Mouse (Mus musculus): ENCODE measurements around the gene Ypel3. TPM values are rescaled to one million over a fixed set of nuclear protein-coding genes. Genes with fewer than 3 reads are reported as not detected.
A peak's percentile ranks its signal among the peaks of the same experiment; 100 is the strongest.

The Ypel3 gene
- polyA plus RNA-seq, 1 experiment from 2014 or later, result 49.1 TPM

GRCm38 (mm10) chr7:126808703-126809455 lies 32.1 kb downstream of the Ypel3 start:
- Histone ChIP-seq H3K4me2 (peak overlapping the region; percentile 96), H3K36me3 (ENCODE audit: control insufficient read depth, insufficient read depth, low read length) (0 out of 2 replicates have a peak, but pooled peaks cover 2% of the 10 kb centered on the region), H3K9ac (ENCODE audit: low read depth, low read length) (peak overlapping the region; percentile 78), H3K4me1 (replicated peaks; ENCODE audit: control insufficient read depth, insufficient read depth, low read length) (peaks cover 22% of the 10 kb centered on the region), H3K27me3 (replicated peaks; ENCODE audit: control insufficient read depth, insufficient read depth, low read length) (no peaks in the 10 kb centered on the region), H3K27ac (ENCODE audit: low read depth, low read length) (peak overlapping the region; percentile 77), H3K9me3 (ENCODE audit: control insufficient read depth, low read length) (no peaks in the 10 kb centered on the region), H3K4me3 (ENCODE audit: low read depth, low read length) (peak overlapping the region; percentile 72)
- DNase-seq (ENCODE audit: low spot score), result peak; percentile 81
- peak; percentile 89 for ATAC-seq (replicated peaks; ENCODE audit: low FRiP score)
- 2% methylated on average over 41 of the region's 43 CpGs for WGBS

DNA sequence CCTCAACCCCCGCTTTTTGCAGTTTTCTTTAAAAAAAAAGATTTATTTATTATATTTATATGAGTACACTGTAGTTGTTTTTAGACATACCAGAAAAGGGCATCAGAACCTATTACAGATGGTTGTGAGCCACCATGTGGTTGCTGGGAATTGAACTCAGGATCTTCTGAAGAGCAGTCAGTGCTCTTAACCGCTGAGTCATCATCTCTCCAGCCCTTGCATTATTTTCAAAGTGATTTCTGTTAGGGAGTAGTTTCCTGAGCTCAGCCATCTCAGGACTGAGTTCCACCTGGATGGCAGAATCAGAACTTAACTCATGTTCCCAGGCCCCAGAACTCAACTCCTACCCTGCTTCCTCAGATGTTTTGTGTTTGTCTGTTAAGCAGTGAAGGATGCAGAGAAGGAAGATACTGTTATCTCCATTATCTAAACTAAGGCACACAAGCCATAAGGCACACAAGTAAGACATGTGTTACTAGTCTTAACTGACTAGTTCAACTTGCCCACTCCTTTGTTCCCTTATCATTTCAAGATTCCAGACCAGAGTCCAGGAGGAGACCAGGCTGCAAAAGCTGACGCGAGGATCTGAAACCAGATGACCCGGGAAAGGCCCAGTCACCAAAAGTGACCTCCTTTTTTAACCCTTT lies 33.1 kb downstream of the Ypel3 start:
- peak overlapping the region; percentile 77; the same call in 1 of the 2 replicates for H3K27ac ChIP-seq (ENCODE audit: low read depth, low read length)

DNA sequence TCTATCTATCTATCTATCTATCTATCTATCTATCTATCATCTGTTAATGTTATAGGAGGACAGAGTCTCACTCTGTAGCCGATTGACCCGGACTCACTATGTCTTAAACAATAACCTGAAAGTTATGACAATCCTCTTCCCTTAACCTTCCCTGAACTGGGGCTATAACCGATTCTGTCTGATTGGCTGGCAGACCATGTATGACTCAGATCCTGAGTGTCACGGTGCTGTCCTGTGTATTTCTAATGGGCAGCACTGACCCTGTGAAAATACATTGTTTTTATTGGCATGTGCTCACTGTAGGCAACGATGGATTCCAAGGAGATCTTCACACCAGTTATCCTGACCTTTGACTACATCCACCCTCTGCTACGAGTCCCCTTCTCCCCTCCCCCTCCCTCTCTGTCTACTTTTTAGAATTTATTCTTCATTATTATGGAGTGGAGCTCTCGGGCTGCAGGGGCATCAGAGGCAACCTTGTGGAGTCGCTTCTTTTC lies 39.0 kb downstream of the Ypel3 start:
- Histone ChIP-seq H3K9me3 (ENCODE audit: control insufficient read depth, low read length) (no peaks in the 10 kb centered on the region), H3K27me3 (replicated peaks; ENCODE audit: control insufficient read depth, insufficient read depth, low read length) (no peaks in the 10 kb centered on the region), H3K4me1 (replicated peaks; ENCODE audit: control insufficient read depth, insufficient read depth, low read length) (no peaks in the 10 kb centered on the region), H3K4me3 (ENCODE audit: low read depth, low read length) (no peak overlapping the region), H3K9ac (ENCODE audit: low read depth, low read length) (no peak overlapping the region), H3K36me3 (ENCODE audit: control insufficient read depth, insufficient read depth, low read length) (no peaks in the 10 kb centered on the region), H3K4me2 (no peak overlapping the region), H3K27ac (ENCODE audit: low read depth, low read length) (no peak overlapping the region)
- ATAC-seq (replicated peaks; ENCODE audit: low FRiP score), result no peak
- no peak for DNase-seq (ENCODE audit: low spot score)
- WGBS, result 74% methylated on average over 8 of the region's 8 CpGs

More for the DNA sequence above, 33.1 kb downstream of the Ypel3 start:
- ATAC-seq (replicated peaks; ENCODE audit: low FRiP score) (0 out of 2 replicates have a peak, but pooled peaks have one; percentile 11), DNase-seq (ENCODE audit: low spot score) (no peak)
- Histone ChIP-seq H3K27me3 (replicated peaks; ENCODE audit: control insufficient read depth, insufficient read depth, low read length) (no peaks in the 10 kb centered on the region), H3K4me3 (ENCODE audit: low read depth, low read length) (peak overlapping the region; percentile 72; the same call in 1 of the 2 replicates), H3K36me3 (ENCODE audit: control insufficient read depth, insufficient read depth, low read length) (0 out of 2 replicates have a peak, but pooled peaks cover 2% of the 10 kb centered on the region), H3K4me1 (replicated peaks; ENCODE audit: control insufficient read depth, insufficient read depth, low read length) (peaks cover 22% of the 10 kb centered on the region), H3K9ac (ENCODE audit: low read depth, low read length) (peak overlapping the region; percentile 78), H3K9me3 (ENCODE audit: control insufficient read depth, low read length) (no peaks in the 10 kb centered on the region), H3K4me2 (peak overlapping the region; percentile 96)
- 41% methylated on average over 5 of the region's 5 CpGs for WGBS

DNA sequence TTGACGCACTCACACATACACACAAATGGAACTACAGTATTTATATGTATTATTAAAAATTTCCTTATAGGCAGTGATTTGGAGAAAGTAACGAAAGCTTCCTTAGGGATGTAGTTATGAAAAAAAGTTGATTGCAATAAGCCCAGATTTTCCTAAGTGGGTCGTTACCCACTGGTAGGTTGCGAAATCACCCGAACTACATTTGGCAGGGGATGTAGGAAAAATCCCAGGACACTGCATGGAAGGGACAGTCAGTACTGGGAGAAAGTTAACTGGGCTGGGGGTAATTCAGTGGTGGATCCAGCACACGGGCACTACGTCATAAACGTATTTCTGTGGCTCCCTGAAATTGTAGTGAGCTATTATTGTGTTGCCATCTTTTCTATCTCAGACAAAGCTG lies 39.7 kb downstream of the Ypel3 start:
- DNase-seq (ENCODE audit: low spot score) (no peak), ATAC-seq (replicated peaks; ENCODE audit: low FRiP score) (no peak)
- Histone ChIP-seq H3K4me3 (ENCODE audit: low read depth, low read length) (no peak overlapping the region), H3K36me3 (ENCODE audit: control insufficient read depth, insufficient read depth, low read length) (no peaks in the 10 kb centered on the region), H3K9ac (ENCODE audit: low read depth, low read length) (no peak overlapping the region), H3K27ac (ENCODE audit: low read depth, low read length) (no peak overlapping the region), H3K9me3 (ENCODE audit: control insufficient read depth, low read length) (no peaks in the 10 kb centered on the region), H3K4me2 (no peak overlapping the region), H3K4me1 (replicated peaks; ENCODE audit: control insufficient read depth, insufficient read depth, low read length) (no peaks in the 10 kb centered on the region), H3K27me3 (replicated peaks; ENCODE audit: control insufficient read depth, insufficient read depth, low read length) (no peaks in the 10 kb centered on the region)
- WGBS, result 84% methylated on average over 8 of the region's 8 CpGs

DNA sequence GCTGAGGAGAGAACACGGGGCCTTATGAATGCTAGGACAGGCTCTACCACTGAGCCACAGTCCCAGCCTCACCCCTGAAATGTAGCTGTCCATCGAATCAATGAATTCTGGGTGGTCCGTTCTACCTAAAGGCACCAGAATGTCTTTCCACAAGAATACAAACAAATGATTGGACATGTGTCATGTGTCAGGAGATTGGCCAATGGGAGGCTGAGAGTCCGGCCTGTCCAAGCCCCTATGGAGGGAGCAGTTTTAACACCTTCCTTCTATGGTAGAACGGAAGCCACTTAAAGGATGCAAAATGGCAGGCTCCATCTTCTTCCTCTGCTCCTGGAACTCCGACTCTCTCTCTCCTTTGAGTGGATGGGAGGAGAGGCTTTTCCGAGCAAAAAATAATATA lies 40.8 kb downstream of the Ypel3 start:
- 0 out of 2 replicates have a peak, but pooled peaks cover 4% of the 10 kb centered on the region for H3K4me1 ChIP-seq (replicated peaks; ENCODE audit: control insufficient read depth, insufficient read depth, low read length)
- 87% methylated on average over 7 of the region's 7 CpGs for WGBS
- H3K9ac ChIP-seq (ENCODE audit: low read depth, low read length), result no peak overlapping the region
- ATAC-seq (replicated peaks; ENCODE audit: low FRiP score) (no peak), DNase-seq (ENCODE audit: low spot score) (no peak)
- H3K27ac ChIP-seq (ENCODE audit: low read depth, low read length), result no peak overlapping the region
- no peaks in the 10 kb centered on the region for H3K36me3 ChIP-seq (ENCODE audit: control insufficient read depth, insufficient read depth, low read length)
- no peak overlapping the region for H3K4me3 ChIP-seq (ENCODE audit: low read depth, low read length)
- peaks cover 3% of the 10 kb centered on the region; the same call in 1 of the 2 replicates for H3K27me3 ChIP-seq (replicated peaks; ENCODE audit: control insufficient read depth, insufficient read depth, low read length)
- H3K9me3 ChIP-seq (ENCODE audit: control insufficient read depth, low read length), result no peaks in the 10 kb centered on the region
- no peak overlapping the region for H3K4me2 ChIP-seq

DNA sequence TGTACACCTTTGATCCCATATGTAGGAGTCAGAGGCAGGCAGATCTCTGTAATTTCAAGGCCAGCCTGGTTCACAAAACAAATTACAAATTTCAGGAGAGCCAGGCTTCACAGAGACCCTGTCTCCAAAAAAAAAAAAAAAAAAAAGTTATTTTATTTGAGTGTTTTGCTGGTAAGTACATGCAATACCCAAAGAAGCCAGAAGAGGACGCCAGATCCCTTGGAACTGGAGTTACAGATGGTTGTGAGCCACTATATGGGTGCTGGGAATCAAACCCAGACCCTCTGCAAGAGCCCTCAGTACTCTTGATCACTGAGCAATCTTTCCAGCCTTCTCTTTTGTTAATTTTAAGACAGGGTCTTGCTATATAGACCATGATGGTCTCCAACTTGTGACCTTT lies 42.1 kb downstream of the Ypel3 start:
- no peaks in the 10 kb centered on the region for H3K36me3 ChIP-seq (ENCODE audit: control insufficient read depth, insufficient read depth, low read length)
- ATAC-seq (replicated peaks; ENCODE audit: low FRiP score) (no peak), DNase-seq (ENCODE audit: low spot score) (no peak)
- H3K9ac ChIP-seq (ENCODE audit: low read depth, low read length), result no peak overlapping the region
- H3K4me3 ChIP-seq (ENCODE audit: low read depth, low read length), result no peak overlapping the region
- H3K4me2 ChIP-seq, result no peak overlapping the region
- peaks cover 6% of the 10 kb centered on the region; the same call in 1 of the 2 replicates for H3K4me1 ChIP-seq (replicated peaks; ENCODE audit: control insufficient read depth, insufficient read depth, low read length)
- no peak overlapping the region for H3K27ac ChIP-seq (ENCODE audit: low read depth, low read length)
- 42% methylated on average over 1 of the region's 1 CpGs for WGBS
- no peaks in the 10 kb centered on the region for H3K9me3 ChIP-seq (ENCODE audit: control insufficient read depth, low read length)
- peaks cover 15% of the 10 kb centered on the region for H3K27me3 ChIP-seq (replicated peaks; ENCODE audit: control insufficient read depth, insufficient read depth, low read length)

- no peak overlapping the region for H3K27ac ChIP-seq (ENCODE audit: low read depth, low read length)
- DNase-seq (ENCODE audit: low spot score) (peak; percentile 80), ATAC-seq (replicated peaks; ENCODE audit: low FRiP score) (0 out of 2 replicates have a peak, but pooled peaks have one; percentile 45)
- no peak overlapping the region for H3K4me2 ChIP-seq
- H3K9me3 ChIP-seq (ENCODE audit: control insufficient read depth, low read length), result no peaks in the 10 kb centered on the region
- no peaks in the 10 kb centered on the region for H3K36me3 ChIP-seq (ENCODE audit: control insufficient read depth, insufficient read depth, low read length)
- peaks cover 6% of the 10 kb centered on the region; the same call in 1 of the 2 replicates for H3K4me1 ChIP-seq (replicated peaks; ENCODE audit: control insufficient read depth, insufficient read depth, low read length)
- no peak overlapping the region for H3K4me3 ChIP-seq (ENCODE audit: low read depth, low read length)
- H3K27me3 ChIP-seq (replicated peaks; ENCODE audit: control insufficient read depth, insufficient read depth, low read length), result peaks cover 33% of the 10 kb centered on the region
- 16% methylated on average over 7 of the region's 7 CpGs for WGBS
- H3K9ac ChIP-seq (ENCODE audit: low read depth, low read length), result no peak overlapping the region
These were observed 45.2 kb downstream of the Ypel3 start for GRCm38 (mm10) chr7:126821835-126822511.

DNA sequence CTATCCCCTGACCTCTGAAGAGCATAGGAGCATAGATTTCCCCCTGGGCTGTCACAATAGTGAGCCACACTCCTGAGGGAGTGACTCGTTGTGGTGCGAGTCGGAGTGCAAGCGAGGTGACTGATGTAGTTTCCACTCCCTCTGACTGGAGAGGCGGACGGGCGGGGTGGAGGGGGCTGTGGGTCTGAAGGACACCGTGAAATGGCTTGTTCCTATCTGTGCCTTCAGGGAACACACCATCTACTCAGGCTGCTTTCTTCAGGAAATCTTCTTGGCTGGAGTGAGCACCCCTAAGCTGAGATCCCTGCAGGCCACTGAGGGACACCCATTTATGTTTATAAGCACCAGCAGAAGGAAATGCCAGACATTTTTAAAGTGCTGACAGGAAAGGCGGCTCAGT lies 46.0 kb downstream of the Ypel3 start:
- Histone ChIP-seq H3K4me1 (replicated peaks; ENCODE audit: control insufficient read depth, insufficient read depth, low read length) (peaks cover 6% of the 10 kb centered on the region; the same call in 1 of the 2 replicates), H3K9me3 (ENCODE audit: control insufficient read depth, low read length) (no peaks in the 10 kb centered on the region), H3K36me3 (ENCODE audit: control insufficient read depth, insufficient read depth, low read length) (no peaks in the 10 kb centered on the region), H3K27ac (ENCODE audit: low read depth, low read length) (no peak overlapping the region), H3K9ac (ENCODE audit: low read depth, low read length) (no peak overlapping the region), H3K4me3 (ENCODE audit: low read depth, low read length) (no peak overlapping the region), H3K27me3 (replicated peaks; ENCODE audit: control insufficient read depth, insufficient read depth, low read length) (peaks cover 33% of the 10 kb centered on the region), H3K4me2 (peak overlapping the region; percentile 52; the same call in 1 of the 2 replicates)
- no peak for DNase-seq (ENCODE audit: low spot score)
- 17% methylated on average over 9 of the region's 9 CpGs for WGBS
- ATAC-seq (replicated peaks; ENCODE audit: low FRiP score), result no peak
